Mouse (Mus musculus): ENCODE measurements around the gene Mindy1. TPM values are rescaled to one million over a fixed set of nuclear protein-coding genes. Genes with fewer than 3 reads are reported as not detected.

Mindy1 gene
- polyA plus RNA-seq, 1 experiment from 2014 or later: 29.0 TPM

GRCm38 (mm10) chr3:95284501-95285281 is 3.5 kb downstream of the Mindy1 start:
- ATAC-seq (replicated peaks; ENCODE audit: low FRiP score) (no peak), DNase-seq (ENCODE audit: low spot score) (no peak)
- no peaks in the 10 kb centered on the region for H3K9me3 ChIP-seq (ENCODE audit: control insufficient read depth, low read length)
- peaks cover 7% of the 10 kb centered on the region for H3K36me3 ChIP-seq (ENCODE audit: control insufficient read depth, insufficient read depth, low read length)
- H3K27me3 ChIP-seq (replicated peaks; ENCODE audit: control insufficient read depth, insufficient read depth, low read length): no peaks in the 10 kb centered on the region
- H3K4me3 ChIP-seq (ENCODE audit: low read depth, low read length): peak overlapping the region; percentile 82
- 87% methylated on average over 12 of the region's 12 CpGs for WGBS
- peak overlapping the region; percentile 90; the same call in 1 of the 2 replicates for H3K9ac ChIP-seq (ENCODE audit: low read depth, low read length)
- peak overlapping the region; percentile 93 for H3K4me2 ChIP-seq
- H3K4me1 ChIP-seq (replicated peaks; ENCODE audit: control insufficient read depth, insufficient read depth, low read length): peaks cover 22% of the 10 kb centered on the region
- no peak overlapping the region for H3K27ac ChIP-seq (ENCODE audit: low read depth, low read length)

GRCm38 (mm10) chr3:95285390-95285789 is 4.2 kb downstream of the Mindy1 start:
- peaks cover 20% of the 10 kb centered on the region for H3K4me1 ChIP-seq (replicated peaks; ENCODE audit: control insufficient read depth, insufficient read depth, low read length)
- no peak overlapping the region for H3K4me3 ChIP-seq (ENCODE audit: low read depth, low read length)
- peaks cover 7% of the 10 kb centered on the region for H3K36me3 ChIP-seq (ENCODE audit: control insufficient read depth, insufficient read depth, low read length)
- ATAC-seq (replicated peaks; ENCODE audit: low FRiP score) (no peak), DNase-seq (ENCODE audit: low spot score) (no peak)
- no peaks in the 10 kb centered on the region for H3K9me3 ChIP-seq (ENCODE audit: control insufficient read depth, low read length)
- H3K27ac ChIP-seq (ENCODE audit: low read depth, low read length): no peak overlapping the region
- WGBS: 92% methylated on average over 5 of the region's 5 CpGs
- no peak overlapping the region for H3K9ac ChIP-seq (ENCODE audit: low read depth, low read length)
- no peak overlapping the region; the same call in 1 of the 2 replicates for H3K4me2 ChIP-seq
- no peaks in the 10 kb centered on the region for H3K27me3 ChIP-seq (replicated peaks; ENCODE audit: control insufficient read depth, insufficient read depth, low read length)

- Histone ChIP-seq H3K9me3 (ENCODE audit: control insufficient read depth, low read length) (no peaks in the 10 kb centered on the region), H3K36me3 (ENCODE audit: control insufficient read depth, insufficient read depth, low read length) (peaks cover 9% of the 10 kb centered on the region), H3K27me3 (replicated peaks; ENCODE audit: control insufficient read depth, insufficient read depth, low read length) (no peaks in the 10 kb centered on the region), H3K4me2 (no peak overlapping the region), H3K9ac (ENCODE audit: low read depth, low read length) (no peak overlapping the region), H3K27ac (ENCODE audit: low read depth, low read length) (no peak overlapping the region), H3K4me3 (ENCODE audit: low read depth, low read length) (no peak overlapping the region), H3K4me1 (replicated peaks; ENCODE audit: control insufficient read depth, insufficient read depth, low read length) (peaks cover 18% of the 10 kb centered on the region)
- no peak for ATAC-seq (replicated peaks; ENCODE audit: low FRiP score)
- 56% methylated on average over 5 of the region's 5 CpGs for WGBS
- DNase-seq (ENCODE audit: low spot score): no peak
Observed at GRCm38 (mm10) chr3:95286011-95286410, 4.9 kb downstream of the Mindy1 start.

- DNase-seq (ENCODE audit: low spot score) (no peak), ATAC-seq (replicated peaks; ENCODE audit: low FRiP score) (no peak)
- Histone ChIP-seq H3K4me2 (no peak overlapping the region), H3K4me3 (ENCODE audit: low read depth, low read length) (no peak overlapping the region), H3K36me3 (ENCODE audit: control insufficient read depth, insufficient read depth, low read length) (peaks cover 9% of the 10 kb centered on the region), H3K4me1 (replicated peaks; ENCODE audit: control insufficient read depth, insufficient read depth, low read length) (peaks cover 18% of the 10 kb centered on the region), H3K9ac (ENCODE audit: low read depth, low read length) (no peak overlapping the region), H3K9me3 (ENCODE audit: control insufficient read depth, low read length) (no peaks in the 10 kb centered on the region), H3K27ac (ENCODE audit: low read depth, low read length) (no peak overlapping the region), H3K27me3 (replicated peaks; ENCODE audit: control insufficient read depth, insufficient read depth, low read length) (no peaks in the 10 kb centered on the region)
- WGBS: 59% methylated on average over 7 of the region's 7 CpGs
Observed at GRCm38 (mm10) chr3:95286510-95286909, 5.4 kb downstream of the Mindy1 start.

- Histone ChIP-seq H3K4me3 (ENCODE audit: low read depth, low read length) (no peak overlapping the region), H3K9ac (ENCODE audit: low read depth, low read length) (no peak overlapping the region), H3K27me3 (replicated peaks; ENCODE audit: control insufficient read depth, insufficient read depth, low read length) (no peaks in the 10 kb centered on the region), H3K4me1 (replicated peaks; ENCODE audit: control insufficient read depth, insufficient read depth, low read length) (peaks cover 18% of the 10 kb centered on the region), H3K9me3 (ENCODE audit: control insufficient read depth, low read length) (no peaks in the 10 kb centered on the region), H3K4me2 (no peak overlapping the region), H3K27ac (ENCODE audit: low read depth, low read length) (no peak overlapping the region), H3K36me3 (ENCODE audit: control insufficient read depth, insufficient read depth, low read length) (peaks cover 14% of the 10 kb centered on the region)
- WGBS: 75% methylated on average over 3 of the region's 3 CpGs
- no peak for ATAC-seq (replicated peaks; ENCODE audit: low FRiP score)
- DNase-seq (ENCODE audit: low spot score): no peak
Observed at GRCm38 (mm10) chr3:95287541-95287940, 6.4 kb downstream of the Mindy1 start.

GRCm38 (mm10) chr3:95289419-95289818 is 8.3 kb downstream of the Mindy1 start:
- Histone ChIP-seq H3K9ac (ENCODE audit: low read depth, low read length) (no peak overlapping the region), H3K27me3 (replicated peaks; ENCODE audit: control insufficient read depth, insufficient read depth, low read length) (no peaks in the 10 kb centered on the region), H3K9me3 (ENCODE audit: control insufficient read depth, low read length) (no peaks in the 10 kb centered on the region), H3K27ac (ENCODE audit: low read depth, low read length) (no peak overlapping the region), H3K4me2 (no peak overlapping the region), H3K4me3 (ENCODE audit: low read depth, low read length) (no peak overlapping the region), H3K4me1 (replicated peaks; ENCODE audit: control insufficient read depth, insufficient read depth, low read length) (peaks cover 12% of the 10 kb centered on the region), H3K36me3 (ENCODE audit: control insufficient read depth, insufficient read depth, low read length) (peaks cover 14% of the 10 kb centered on the region)
- DNase-seq (ENCODE audit: low spot score): no peak
- WGBS: 84% methylated on average over 4 of the region's 4 CpGs
- ATAC-seq (replicated peaks; ENCODE audit: low FRiP score): no peak

GRCm38 (mm10) chr3:95290156-95290555 is 9.0 kb downstream of the Mindy1 start:
- DNase-seq (ENCODE audit: low spot score) (no peak), ATAC-seq (replicated peaks; ENCODE audit: low FRiP score) (no peak)
- no peak overlapping the region for H3K4me2 ChIP-seq
- H3K4me1 ChIP-seq (replicated peaks; ENCODE audit: control insufficient read depth, insufficient read depth, low read length): peaks cover 11% of the 10 kb centered on the region
- no peaks in the 10 kb centered on the region for H3K27me3 ChIP-seq (replicated peaks; ENCODE audit: control insufficient read depth, insufficient read depth, low read length)
- H3K27ac ChIP-seq (ENCODE audit: low read depth, low read length): no peak overlapping the region
- H3K9me3 ChIP-seq (ENCODE audit: control insufficient read depth, low read length): no peaks in the 10 kb centered on the region
- H3K36me3 ChIP-seq (ENCODE audit: control insufficient read depth, insufficient read depth, low read length): peaks cover 17% of the 10 kb centered on the region
- 77% methylated on average over 6 of the region's 6 CpGs for WGBS
- no peak overlapping the region for H3K4me3 ChIP-seq (ENCODE audit: low read depth, low read length)
- H3K9ac ChIP-seq (ENCODE audit: low read depth, low read length): no peak overlapping the region

GRCm38 (mm10) chr3:95291041-95291440 is 9.9 kb downstream of the Mindy1 start:
- Histone ChIP-seq H3K9ac (ENCODE audit: low read depth, low read length) (no peak overlapping the region), H3K4me1 (replicated peaks; ENCODE audit: control insufficient read depth, insufficient read depth, low read length) (peaks cover 12% of the 10 kb centered on the region), H3K9me3 (ENCODE audit: control insufficient read depth, low read length) (no peaks in the 10 kb centered on the region), H3K4me3 (ENCODE audit: low read depth, low read length) (no peak overlapping the region), H3K36me3 (ENCODE audit: control insufficient read depth, insufficient read depth, low read length) (peaks cover 20% of the 10 kb centered on the region), H3K27me3 (replicated peaks; ENCODE audit: control insufficient read depth, insufficient read depth, low read length) (no peaks in the 10 kb centered on the region), H3K27ac (ENCODE audit: low read depth, low read length) (no peak overlapping the region), H3K4me2 (no peak overlapping the region)
- WGBS: 70% methylated on average over 4 of the region's 4 CpGs
- ATAC-seq (replicated peaks; ENCODE audit: low FRiP score) (no peak), DNase-seq (ENCODE audit: low spot score) (no peak)

- no peak overlapping the region for H3K4me3 ChIP-seq (ENCODE audit: low read depth, low read length)
- peaks cover 12% of the 10 kb centered on the region for H3K4me1 ChIP-seq (replicated peaks; ENCODE audit: control insufficient read depth, insufficient read depth, low read length)
- no peak overlapping the region for H3K27ac ChIP-seq (ENCODE audit: low read depth, low read length)
- H3K36me3 ChIP-seq (ENCODE audit: control insufficient read depth, insufficient read depth, low read length): peaks cover 17% of the 10 kb centered on the region
- ATAC-seq (replicated peaks; ENCODE audit: low FRiP score) (no peak), DNase-seq (ENCODE audit: low spot score) (no peak)
- no peaks in the 10 kb centered on the region for H3K9me3 ChIP-seq (ENCODE audit: control insufficient read depth, low read length)
- H3K9ac ChIP-seq (ENCODE audit: low read depth, low read length): no peak overlapping the region
- no peaks in the 10 kb centered on the region for H3K27me3 ChIP-seq (replicated peaks; ENCODE audit: control insufficient read depth, insufficient read depth, low read length)
- H3K4me2 ChIP-seq: no peak overlapping the region
- 74% methylated on average over 2 of the region's 2 CpGs for WGBS
Observed at GRCm38 (mm10) chr3:95292899-95293298, 11.8 kb downstream of the Mindy1 start.
